Mouse (Mus musculus): ENCODE results near the gene Sumf1. TPM values are rescaled to one million over a fixed set of nuclear protein-coding genes. Genes with fewer than 3 reads are reported as not detected.

Sumf1 gene
- 6.2 and 6.4 TPM in 2 replicates for polyA plus RNA-seq (2012; rRNA removed)

GRCm38 (mm10) chr6:108184847-108185684, at the start of gene Sumf1:
Sumf1 (minus strand) TSS chr6:108185582.

DNA sequence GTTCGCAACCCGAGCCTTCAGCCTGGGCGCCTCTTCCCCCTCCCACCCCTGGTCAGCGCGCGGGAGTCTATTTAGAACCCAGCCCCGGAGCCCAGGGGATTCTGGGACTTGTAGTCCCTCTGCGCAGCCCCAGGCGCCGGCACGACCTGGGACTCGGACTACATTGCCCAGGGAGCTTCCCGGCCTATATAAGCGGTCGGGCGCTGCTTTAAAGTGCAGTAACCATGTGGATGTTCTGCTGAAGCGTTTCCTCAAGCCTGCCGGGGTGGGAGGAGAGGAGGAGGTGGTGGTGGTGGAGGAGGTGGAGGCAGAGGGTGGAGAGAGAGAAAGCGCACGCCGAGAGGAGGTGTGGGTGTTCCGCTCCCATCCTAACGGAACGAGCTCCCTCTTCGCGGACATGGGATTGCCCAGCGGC, 27.5 kb upstream of the Sumf1 start, which contains the start of gene Itpr1:
TSS of gene Itpr1 (plus strand) at position 216 of the 415 bp plus-strand sequence.

DNA sequence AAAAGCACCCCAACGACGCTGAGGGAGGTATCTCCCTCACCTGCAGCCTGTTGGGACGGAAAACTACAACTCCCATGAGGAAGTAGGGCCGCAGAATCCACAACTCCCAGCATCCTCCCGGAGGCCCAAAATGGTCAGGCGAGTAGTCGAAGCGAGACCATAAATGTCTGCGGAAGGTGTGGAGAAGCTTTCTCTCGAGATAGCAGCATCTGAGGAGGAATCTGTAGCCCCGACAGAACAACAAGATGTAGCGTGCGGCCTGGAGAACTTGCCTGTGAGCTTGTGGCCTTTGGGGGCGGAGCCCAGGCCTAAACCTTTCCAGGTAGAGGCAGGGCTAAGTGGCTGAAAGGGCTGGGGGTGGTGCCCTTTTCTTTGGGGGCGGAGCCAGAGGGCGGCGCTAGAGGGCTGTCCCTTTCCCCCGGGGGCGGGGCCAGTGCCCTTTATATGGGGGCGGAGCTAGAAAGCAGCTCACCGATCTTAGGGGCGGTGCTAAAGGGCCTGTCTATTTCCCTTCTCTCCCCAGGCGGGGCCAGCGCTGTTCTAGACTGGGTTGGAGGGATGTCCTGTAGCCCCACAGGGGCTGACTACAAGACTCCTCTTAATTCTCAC, 120.4 kb downstream of the Sumf1 start, which contains the start of gene Setmar:
TSS of gene Setmar (plus strand) at position 128 of the 609 bp plus-strand sequence.

Other genes starting within 250 kb of the Sumf1 start
- gene Setmar, start 120.5 kb downstream of the Sumf1 start, polyA plus RNA-seq (2012; rRNA removed), result 1.8 and 2.1 TPM in 2 replicates
- 3.9 and 4.2 TPM in 2 replicates for gene Itpr1, start 27.5 kb upstream of the Sumf1 start, polyA plus RNA-seq (2012; rRNA removed)